Mouse (Mus musculus) CD4-positive, CD25-positive, alpha-beta regulatory T cell, adult 4 months (primary cell): Measurements from ENCODE around the gene Rarb. TPM values are rescaled to one million over a fixed set of nuclear protein-coding genes. Genes with fewer than 3 reads are reported as not detected.

Experiments
- ATAC-seq: one replicate; pipeline ENCODE4 v1.8.0; 2017
- polyA plus RNA-seq, 2 experiments: library from polyadenylated mRNA; unstranded; fragments of 100-300 nt; shearing (Covaris generic); gene quantifications; one replicate each; pipeline ENCODE4 v1.2.1; 2017

The Rarb gene
- polyA plus RNA-seq, 2 experiments from 2014 or later, result not detected

GRCm38 (mm10) chr14:16577049-16577448 lies 241.9 kb downstream of the Rarb start:
- no peak for ATAC-seq

- no peak for ATAC-seq
These were observed 243.8 kb downstream of the Rarb start for GRCm38 (mm10) chr14:16574925-16575721.

- no peak for ATAC-seq
These were observed 245.3 kb downstream of the Rarb start for GRCm38 (mm10) chr14:16573475-16574171.

GRCm38 (mm10) chr14:16572755-16573340 lies 246.1 kb downstream of the Rarb start:
- no peak for ATAC-seq

- ATAC-seq, result no peak
These were observed 249.4 kb downstream of the Rarb start for GRCm38 (mm10) chr14:16569506-16570001.

- no peak for ATAC-seq
These were observed 252.0 kb downstream of the Rarb start for GRCm38 (mm10) chr14:16566920-16567319.

GRCm38 (mm10) chr14:16563912-16564311 lies 255.0 kb downstream of the Rarb start:
- no peak for ATAC-seq

GRCm38 (mm10) chr14:16561496-16562170 lies 257.3 kb downstream of the Rarb start:
- ATAC-seq, result no peak

- ATAC-seq, result no peak
These were observed 259.4 kb downstream of the Rarb start for GRCm38 (mm10) chr14:16559294-16560217.

GRCm38 (mm10) chr14:16558033-16558432 lies 260.9 kb downstream of the Rarb start:
- ATAC-seq, result no peak

GRCm38 (mm10) chr14:16554643-16555459 lies 264.1 kb downstream of the Rarb start:
- ATAC-seq, result no peak

- ATAC-seq, result no peak
These were observed 264.7 kb downstream of the Rarb start for GRCm38 (mm10) chr14:16554319-16554642.

GRCm38 (mm10) chr14:16552293-16552692 lies 266.7 kb downstream of the Rarb start:
- no peak for ATAC-seq

GRCm38 (mm10) chr14:16551843-16552242 lies 267.1 kb downstream of the Rarb start:
- ATAC-seq, result no peak

- no peak for ATAC-seq
These were observed 270.8 kb downstream of the Rarb start for GRCm38 (mm10) chr14:16548200-16548576.

- no peak for ATAC-seq
These were observed 271.3 kb downstream of the Rarb start for GRCm38 (mm10) chr14:16547492-16548199.

GRCm38 (mm10) chr14:16544995-16545394 lies 274.0 kb downstream of the Rarb start:
- ATAC-seq, result no peak

GRCm38 (mm10) chr14:16541641-16542040 lies 277.3 kb downstream of the Rarb start:
- no peak for ATAC-seq

- ATAC-seq, result no peak
These were observed 281.5 kb downstream of the Rarb start for GRCm38 (mm10) chr14:16537433-16537832.

- ATAC-seq, result no peak
These were observed 290.3 kb downstream of the Rarb start for GRCm38 (mm10) chr14:16528631-16529030.
